Mouse (Mus musculus): ENCODE results near the gene Esr1.

DNA sequence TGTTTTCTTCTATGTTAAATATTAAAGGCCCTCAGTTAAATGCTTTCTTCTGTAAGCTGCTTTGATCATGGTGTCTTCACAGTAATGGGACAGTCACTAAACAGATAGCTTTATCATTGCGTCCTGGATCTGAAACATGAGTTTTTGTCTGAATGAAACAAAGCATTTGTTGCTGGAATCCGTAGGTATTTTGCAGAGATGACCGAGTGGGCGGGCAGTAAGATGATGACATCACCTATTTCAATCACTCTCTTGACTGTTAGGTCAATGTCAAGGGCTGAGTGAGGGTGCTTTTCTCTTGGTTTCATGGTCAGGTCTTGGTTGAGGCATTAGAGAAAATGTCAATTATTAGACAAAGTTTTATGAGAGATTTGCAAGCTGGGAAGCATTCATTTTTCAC is 307.7 kb downstream of the Esr1 start:
- TF ChIP-seq POLR2A (IDR thresholded peaks at IDR 0.05; ENCODE audit: borderline replicate concordance, extremely low read depth, low read depth, low read length): no peak
- no peak for TF ChIP-seq CTCF (IDR thresholded peaks at IDR 0.05; ENCODE audit: insufficient read depth, low read length)
